Mouse (Mus musculus): ENCODE results near the gene Lrrc51.
A peak's percentile ranks its signal among the peaks of the same experiment; 100 is the strongest.
"Not testable (repeated sequence)": the region's sequence is repeated elsewhere in the genome, so short reads cannot be mapped to it uniquely, and the experiment has no call there.

Gene Lrrc51

DNA sequence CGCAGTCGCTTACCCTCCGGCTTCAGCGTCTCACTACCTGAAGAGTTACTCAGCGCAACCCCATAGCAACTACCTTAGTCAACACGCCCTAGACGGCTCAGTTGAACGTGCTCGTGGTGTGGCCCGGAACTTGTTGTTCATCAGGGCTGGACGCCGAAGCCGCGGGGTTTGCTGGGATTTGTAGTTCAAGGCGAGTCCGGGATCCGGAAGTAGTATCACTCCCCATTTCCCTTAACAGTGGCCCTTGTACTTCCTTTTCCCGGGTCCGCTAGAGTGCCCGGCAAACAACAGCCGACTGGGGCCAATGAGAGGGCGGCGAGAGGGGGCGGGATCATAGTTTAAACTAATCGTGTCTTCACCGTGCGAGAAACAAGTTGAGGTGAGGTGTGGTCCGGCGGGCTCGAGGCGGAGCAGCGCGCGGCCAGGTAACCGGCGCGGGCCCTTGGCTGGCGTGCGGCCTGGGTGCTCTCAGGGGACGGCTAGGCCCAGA is at the start of gene Lrrc51, which contains the start of gene Numa1:
TSS of gene Lrrc51 (minus strand) at position 145 of the 490 bp plus-strand sequence.
TSS of gene Numa1 (plus strand) at position 361 of the 490 bp plus-strand sequence.
- peak; percentile 95 to 97 for DNase-seq

- DNase-seq, result no peak
Observed at GRCm38 (mm10) chr7:101982735-101983134, 49.0 kb upstream of the Lrrc51 start.

DNA sequence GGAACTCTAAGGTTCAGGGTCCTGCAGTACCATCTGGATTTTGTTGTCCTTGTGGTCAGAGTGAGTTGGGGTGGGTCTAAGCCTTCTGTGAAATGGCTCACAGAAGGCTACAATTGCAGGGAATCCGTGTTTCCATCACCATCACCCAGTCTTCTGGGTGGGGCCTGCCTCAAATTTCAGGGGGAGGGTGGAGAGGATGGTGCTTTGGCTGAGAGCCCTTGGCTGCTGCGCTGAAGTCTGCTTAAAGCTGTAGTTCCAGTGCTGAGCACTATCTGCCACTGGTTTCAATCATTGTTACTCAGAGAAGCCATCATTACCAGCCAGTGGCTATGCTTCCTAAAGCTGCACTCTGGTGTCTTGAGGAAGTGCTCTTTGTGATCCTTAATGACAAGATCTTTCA is 40.8 kb upstream of the Lrrc51 start:
- DNase-seq, result peak; percentile 31 to 50

DNA sequence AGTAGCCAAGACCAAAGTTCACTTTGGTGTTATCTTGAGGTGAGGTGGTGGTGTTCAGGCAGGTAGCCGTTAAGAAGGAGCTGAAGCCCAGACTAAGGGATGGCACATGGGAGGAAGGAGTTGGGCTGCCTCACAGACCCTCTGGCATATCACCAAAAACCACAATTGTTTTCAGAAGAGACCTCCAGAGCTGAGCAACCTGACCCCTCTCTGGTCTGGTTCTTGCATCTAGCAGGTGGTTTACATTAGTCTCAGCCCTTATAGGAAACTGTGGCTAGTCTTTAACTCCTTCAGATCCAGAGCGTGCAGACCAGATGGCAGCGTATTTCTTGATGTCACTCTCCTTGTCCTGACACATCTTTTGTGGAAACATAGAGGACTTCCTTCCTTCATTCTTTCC is 40.0 kb upstream of the Lrrc51 start:
- DNase-seq, result no peak

DNA sequence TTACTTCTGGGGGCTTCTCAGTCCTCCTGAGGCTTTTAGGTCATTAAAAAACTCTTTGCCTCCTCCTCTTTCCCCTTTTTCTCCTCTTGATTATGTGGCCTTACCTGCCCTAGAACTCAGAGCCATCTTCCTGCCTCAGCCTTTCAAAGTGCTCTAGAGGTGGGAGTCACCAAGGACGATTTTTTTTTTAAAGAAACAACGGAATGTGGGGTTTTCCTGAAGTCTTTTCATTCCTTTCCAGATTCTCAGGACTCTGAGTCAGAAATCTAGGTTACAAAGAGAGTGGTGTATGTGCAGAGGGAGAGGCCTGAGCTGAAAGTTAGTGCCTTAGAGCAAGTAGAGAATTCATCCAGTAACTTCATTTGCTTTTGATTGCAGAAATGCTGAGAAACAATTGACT is 38.0 kb upstream of the Lrrc51 start:
- DNase-seq, result no peak

- peak; percentile 81 to 83 for DNase-seq
Observed at GRCm38 (mm10) chr7:101970821-101971461, 37.2 kb upstream of the Lrrc51 start.

DNA sequence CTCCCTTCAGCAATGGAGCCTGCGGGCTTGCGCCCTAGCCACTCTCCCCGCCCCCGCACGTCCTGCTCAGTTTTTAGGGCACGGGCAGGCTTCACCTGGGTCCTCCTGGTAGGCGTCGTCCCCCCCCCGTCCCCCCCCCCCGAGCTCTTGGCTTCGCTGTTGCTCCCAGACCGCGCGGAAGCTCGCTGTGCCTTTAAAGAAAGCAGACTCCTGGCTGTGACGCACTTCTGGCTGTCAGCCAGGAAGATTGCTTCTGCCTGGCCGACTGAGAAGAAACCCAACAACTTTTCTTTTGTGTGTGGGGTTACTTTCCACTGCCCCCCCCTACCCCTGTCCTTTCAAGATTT is 36.7 kb upstream of the Lrrc51 start:
- DNase-seq, result peak in 1 of 2 experiments; percentile 90

DNA sequence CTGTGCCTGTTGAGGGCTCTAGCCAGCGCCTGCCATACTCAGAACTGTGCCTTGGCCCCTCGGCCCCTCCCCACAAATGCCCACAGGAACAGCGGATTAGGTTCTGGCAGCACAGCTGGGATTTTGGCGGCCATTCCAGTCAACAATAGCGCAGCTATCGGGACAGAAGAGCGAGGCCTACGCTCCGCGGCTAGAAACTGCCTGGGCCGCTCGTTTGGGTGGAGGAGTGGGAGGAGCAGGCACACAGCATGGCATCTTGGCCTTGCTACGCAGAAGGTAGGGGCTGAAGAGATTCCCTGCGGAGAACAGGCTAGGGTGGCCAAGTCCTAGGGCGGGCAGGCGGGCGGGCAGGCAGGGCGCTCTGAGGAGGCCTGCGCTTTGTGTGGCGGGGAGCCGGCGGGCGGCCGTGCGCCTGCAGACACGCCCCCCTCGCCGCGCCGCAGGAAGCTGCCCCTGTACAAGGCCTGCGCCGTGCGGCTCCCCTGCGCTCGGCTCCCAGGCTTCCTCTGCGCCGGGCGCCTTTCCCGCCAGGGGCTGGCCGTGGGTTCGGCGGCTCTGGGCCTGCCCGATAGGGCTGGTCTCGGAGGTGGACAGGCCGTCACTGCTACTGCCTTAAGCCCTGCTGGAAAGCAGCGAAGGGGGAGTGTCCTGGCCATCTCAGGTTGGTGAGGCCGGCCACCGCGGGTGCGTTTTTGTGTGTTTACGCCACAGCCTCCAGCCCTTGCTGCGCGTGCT is 36.2 kb upstream of the Lrrc51 start:
- DNase-seq, result peak; percentile 82 to 86

GRCm38 (mm10) chr7:101968751-101969150 is 35.1 kb upstream of the Lrrc51 start:
- DNase-seq, result peak; percentile 31 to 38

- no peak for DNase-seq
Observed at GRCm38 (mm10) chr7:101967256-101967655, 33.6 kb upstream of the Lrrc51 start.

- DNase-seq, result no peak
Observed at GRCm38 (mm10) chr7:101965606-101966005, 31.9 kb upstream of the Lrrc51 start.

- no peak for DNase-seq
Observed at GRCm38 (mm10) chr7:101964551-101964950, 30.9 kb upstream of the Lrrc51 start.

DNA sequence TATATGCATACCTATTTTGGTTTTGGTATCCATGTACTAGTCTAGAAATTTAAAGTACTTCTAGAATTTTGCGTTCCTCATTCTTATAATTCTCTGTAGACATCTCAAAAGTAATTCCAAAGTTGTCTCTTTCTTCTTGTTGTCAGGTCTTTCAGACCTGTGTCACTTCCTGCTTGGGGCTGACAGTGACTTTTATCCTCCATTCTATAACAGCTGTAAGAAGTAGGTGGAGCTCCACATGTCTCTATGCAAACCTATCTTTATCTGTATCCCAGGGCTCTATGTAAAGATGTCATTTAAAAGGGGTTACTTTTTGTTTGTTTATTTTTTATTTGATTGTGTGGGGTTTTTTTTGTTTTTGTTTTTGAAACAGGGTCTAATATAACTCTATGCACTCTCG is 29.9 kb upstream of the Lrrc51 start:
- no peak for DNase-seq

DNA sequence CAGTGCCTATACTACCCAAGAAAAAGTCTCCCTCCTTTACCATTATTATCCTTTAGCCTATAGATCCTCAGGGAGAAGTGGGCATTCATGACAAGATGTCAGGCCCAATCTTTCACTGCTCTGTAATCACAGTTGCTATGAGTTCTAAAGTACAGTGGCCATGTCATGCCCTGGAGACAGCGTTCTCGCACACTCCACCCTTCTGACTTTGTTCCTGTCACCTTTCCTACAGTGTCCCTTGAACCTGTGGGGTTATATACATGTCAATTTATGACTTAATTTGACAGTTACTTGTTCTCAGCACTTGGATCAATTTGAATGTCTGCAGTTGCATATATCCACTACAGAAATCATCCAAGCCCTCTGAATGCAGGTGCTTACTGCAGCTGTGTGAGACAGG is 29.1 kb upstream of the Lrrc51 start:
- DNase-seq, result no peak

GRCm38 (mm10) chr7:101956911-101957310 is 23.2 kb upstream of the Lrrc51 start:
- DNase-seq, result no peak

DNA sequence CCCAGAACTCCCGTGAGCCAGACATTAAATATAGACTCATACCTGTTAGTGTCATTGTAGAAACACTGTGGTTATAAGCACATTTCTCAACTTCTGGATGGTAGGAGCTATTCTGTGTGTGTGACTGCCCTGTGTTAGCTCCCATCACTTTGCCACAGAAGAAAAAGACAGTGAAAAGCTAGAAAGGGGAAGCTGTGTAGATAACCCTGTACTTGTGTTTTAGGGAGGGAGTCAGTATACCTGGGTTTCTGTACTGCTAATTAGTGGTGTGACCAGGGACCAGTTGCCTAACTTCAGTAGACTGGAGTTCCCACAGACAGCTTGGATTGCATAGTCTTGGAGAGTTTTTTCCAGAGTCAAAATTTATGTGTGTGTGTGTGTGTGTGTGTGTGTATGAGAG is 22.8 kb upstream of the Lrrc51 start:
- no peak for DNase-seq

DNA sequence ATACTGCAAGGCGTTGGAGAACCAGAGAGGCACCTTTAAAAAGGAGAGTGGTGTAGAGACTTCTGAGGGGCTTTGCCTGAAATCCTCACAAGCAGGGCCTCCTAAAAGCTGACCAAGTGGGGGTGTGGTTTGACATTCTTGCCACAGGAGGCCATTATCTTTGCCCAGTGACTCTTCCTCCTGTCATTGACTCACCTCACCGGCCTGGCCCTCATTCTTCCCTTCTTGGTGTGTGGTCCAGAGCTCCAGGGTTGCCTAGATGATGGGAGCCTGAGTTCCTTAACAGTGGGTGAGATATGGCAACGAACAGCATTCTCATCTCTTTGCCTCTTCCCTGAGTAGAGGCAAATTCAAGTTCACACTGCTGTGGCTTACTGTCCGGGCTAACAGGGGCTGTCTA is 22.2 kb upstream of the Lrrc51 start:
- DNase-seq, result no peak

GRCm38 (mm10) chr7:101955276-101955675 is 21.6 kb upstream of the Lrrc51 start:
- DNase-seq, result no peak

GRCm38 (mm10) chr7:101954163-101954562 is 20.5 kb upstream of the Lrrc51 start:
- DNase-seq, result no peak

GRCm38 (mm10) chr7:101952098-101952497 is 18.4 kb upstream of the Lrrc51 start:
- DNase-seq, result no peak

DNA sequence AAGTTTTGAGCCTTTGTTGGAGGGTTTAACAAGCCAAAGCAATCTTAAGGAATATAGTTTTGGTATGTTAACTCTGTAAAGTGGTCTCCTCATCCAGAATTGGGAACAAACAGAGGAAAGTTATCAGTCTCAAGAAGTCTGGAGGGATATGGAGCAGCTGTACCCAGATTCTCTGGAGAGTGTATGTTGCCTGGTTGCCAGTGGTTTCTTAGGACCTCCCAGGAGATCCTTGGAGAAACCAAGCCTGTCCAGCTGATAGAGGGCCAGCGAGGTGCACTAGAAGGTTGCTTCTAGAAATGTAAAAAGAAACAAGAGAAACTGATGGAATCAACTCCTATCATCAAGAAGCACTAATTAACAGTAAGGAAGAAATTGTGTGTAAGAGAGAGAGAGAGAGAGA is 18.0 kb upstream of the Lrrc51 start:
- no peak for DNase-seq

GRCm38 (mm10) chr7:101949008-101949407 is 15.3 kb upstream of the Lrrc51 start:
- DNase-seq, result not testable (repeated sequence)

- DNase-seq, result no peak
Observed at GRCm38 (mm10) chr7:101939758-101940157, 6.1 kb upstream of the Lrrc51 start.

DNA sequence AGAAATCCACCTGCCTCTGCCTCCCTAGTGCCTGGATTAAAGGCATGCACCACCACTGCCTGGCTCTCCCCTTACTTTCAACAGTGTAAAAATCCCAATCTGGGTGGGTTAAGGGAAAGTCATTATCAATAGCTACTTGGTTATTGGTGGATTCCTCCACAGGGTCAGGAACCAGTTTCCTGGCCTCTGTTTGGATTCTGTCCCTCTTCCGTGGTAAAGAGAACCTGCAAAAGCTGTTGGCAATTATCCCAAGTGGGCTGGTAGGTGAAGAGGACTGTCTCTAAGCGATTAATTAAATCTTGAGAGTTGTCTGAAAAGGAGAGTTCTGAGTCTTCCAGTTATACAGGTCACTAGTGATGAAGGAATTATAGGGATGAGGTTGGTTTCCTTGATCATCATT is 4.7 kb upstream of the Lrrc51 start:
- DNase-seq, result peak in 1 of 2 experiments; percentile 39
